Mouse (Mus musculus): ENCODE measurements around the gene Izumo4.
A peak's percentile ranks its signal among the peaks of the same experiment; 100 is the strongest.

Gene Izumo4

DNA sequence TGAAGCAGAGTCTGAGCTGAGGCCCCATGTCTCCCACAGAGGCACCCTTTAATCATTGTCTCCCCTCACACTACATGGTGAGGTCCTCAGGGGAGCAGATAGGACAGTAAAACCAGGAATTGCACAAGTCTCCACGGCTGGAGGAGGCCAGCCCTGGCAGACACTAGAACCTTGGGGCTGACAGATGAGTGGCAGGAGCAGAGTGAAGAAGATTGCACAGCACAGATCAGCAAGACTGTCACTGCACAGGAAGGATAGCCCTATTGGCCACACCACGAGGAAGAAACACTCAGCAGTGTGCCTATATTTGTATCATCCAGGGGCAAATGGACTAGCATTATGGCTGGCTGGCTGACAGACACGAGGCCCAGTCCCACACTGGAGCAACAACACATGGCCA lies 8.8 kb downstream of the Izumo4 start:
- peak in 1 of 2 experiments; percentile 69 for DNase-seq (ENCODE audit: inconsistent age in 2 of 2, low spot score in 1 of 2)

DNA sequence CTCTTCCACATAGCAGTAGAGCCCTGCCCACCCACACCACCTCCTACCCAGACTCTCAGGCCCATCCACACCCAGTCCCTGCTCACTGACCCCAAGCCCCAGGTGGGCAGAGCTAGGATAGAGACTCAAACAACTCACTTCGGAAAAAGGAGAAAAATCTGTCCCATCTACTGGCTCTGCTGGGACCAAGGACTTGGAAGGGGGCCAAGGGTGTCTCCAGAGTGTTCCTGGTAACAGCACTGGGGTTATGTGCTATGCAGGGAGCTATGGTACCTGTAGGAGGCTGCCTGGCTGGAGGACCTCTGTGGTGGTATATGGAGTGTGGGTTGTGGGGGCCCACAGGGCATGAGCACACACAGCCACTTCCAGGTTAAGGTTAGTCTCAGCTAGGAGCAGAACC lies 15.3 kb downstream of the Izumo4 start:
- peak; percentile 59 to 80 for DNase-seq (ENCODE audit: inconsistent age in 2 of 2, low spot score in 1 of 2)

- no peak for DNase-seq (ENCODE audit: inconsistent age in 2 of 2, low spot score in 1 of 2)
Observed at GRCm38 (mm10) chr10:80727369-80728127, 25.6 kb downstream of the Izumo4 start.

DNA sequence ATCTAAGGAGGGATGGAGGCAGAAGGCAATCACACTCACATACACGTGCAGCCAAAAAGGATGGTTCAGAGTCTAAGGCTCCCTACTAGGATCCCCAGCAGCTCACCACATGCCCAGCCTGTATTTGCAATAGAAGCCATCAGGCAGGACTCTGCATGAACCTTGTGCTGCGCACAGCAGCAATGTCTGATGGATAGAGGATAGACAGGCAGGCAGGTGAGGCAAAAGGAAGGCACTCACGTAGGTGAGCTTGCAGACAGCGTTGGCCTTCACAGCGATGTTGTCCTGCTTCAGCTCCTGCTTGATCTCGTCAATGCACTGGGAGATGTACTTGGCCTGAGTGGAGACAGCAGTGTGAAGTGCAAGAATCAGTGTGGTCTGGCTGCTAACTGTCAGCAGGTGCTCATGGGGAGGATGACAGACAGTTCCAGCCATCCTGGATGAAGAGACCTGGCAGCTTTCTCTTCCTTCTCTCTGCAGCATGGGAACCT lies 30.7 kb downstream of the Izumo4 start:
- DNase-seq (ENCODE audit: inconsistent age in 2 of 2, low spot score in 1 of 2), result no peak

- peak; percentile 63 to 82 for DNase-seq (ENCODE audit: inconsistent age in 2 of 2, low spot score in 1 of 2)
Observed at GRCm38 (mm10) chr10:80736731-80737130, 34.7 kb downstream of the Izumo4 start.

DNA sequence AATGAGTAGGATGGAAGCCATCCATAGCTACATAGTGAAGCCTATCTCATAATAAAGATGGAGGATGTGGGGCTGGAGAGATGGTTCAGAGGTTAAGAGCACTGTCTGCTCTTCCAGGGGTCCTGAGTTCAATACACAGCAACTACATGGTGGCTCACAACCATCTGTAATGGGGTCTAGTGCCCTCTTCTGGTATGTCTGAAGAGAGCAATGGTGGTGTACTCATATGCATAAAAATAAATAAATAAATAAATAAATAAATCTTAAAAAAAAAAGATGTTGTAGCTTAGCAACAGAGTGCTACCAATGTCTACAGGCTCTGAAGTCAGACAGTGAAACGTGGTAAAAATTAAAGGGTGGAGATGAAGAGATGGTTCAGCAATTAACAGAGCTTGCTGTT lies 36.7 kb downstream of the Izumo4 start:
- no peak for DNase-seq (ENCODE audit: inconsistent age in 2 of 2, low spot score in 1 of 2)

- peak; percentile 52 to 85 for DNase-seq (ENCODE audit: inconsistent age in 2 of 2, low spot score in 1 of 2)
Observed at GRCm38 (mm10) chr10:80741146-80741545, 39.2 kb downstream of the Izumo4 start.

DNA sequence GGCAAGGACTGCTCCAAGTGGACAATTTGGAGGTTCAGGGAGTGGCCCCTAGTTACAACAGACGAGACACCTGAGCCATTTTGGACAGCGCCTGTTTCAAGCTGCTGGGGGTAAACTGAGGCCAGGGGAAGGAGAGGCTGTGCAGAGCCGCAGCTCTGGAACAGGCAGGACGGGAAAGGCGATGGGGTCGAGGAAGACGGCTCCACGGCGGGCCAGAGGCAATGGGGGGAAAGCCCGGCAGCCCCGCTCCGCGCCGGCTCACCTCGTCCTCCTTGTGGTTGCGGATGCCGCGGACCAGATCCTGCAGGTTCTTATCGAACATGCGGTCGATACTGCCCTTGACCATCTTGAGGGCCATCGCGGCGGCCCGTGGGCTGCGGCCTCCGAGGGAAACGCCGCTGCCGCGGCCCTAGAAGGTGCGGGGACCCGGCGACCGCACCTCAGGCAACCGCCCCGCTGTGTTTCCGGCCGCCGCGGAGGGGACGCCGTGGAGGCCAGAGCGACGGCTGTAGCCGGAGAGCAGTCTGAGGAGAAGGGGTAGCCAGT lies 39.7 kb downstream of the Izumo4 start:
- no peak for DNase-seq (ENCODE audit: inconsistent age in 2 of 2, low spot score in 1 of 2)

GRCm38 (mm10) chr10:80742180-80742978 lies 40.4 kb downstream of the Izumo4 start, which contains the start of gene Ap3d1:
Gene Ap3d1 (minus strand): TSS chr10:80742264.
- DNase-seq (ENCODE audit: inconsistent age in 2 of 2, low spot score in 1 of 2), result peak; percentile 99 to 100

- peak; percentile 72 to 87 for DNase-seq (ENCODE audit: inconsistent age in 2 of 2, low spot score in 1 of 2)
Observed at GRCm38 (mm10) chr10:80744262-80744661, 42.3 kb downstream of the Izumo4 start.

DNA sequence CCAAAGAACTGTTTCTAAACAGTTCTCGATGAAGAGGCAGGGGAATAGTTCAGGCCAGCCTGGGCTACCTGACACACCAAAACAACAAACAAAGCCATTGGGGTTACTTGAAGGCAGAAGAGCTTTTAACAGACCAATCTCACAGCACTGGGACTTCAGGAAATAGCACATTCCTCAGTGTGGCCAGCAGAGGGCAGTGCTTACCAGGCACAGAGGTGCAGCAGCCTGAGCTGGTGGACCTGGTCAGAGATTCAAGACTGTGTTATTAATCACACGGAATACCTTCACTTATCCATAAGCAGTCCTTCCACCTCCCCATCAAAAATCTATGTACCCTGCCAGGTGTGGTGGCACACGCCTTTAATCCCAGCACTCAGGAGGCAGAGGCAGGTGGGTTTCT lies 45.4 kb downstream of the Izumo4 start:
- peak; percentile 80 to 92 for DNase-seq (ENCODE audit: inconsistent age in 2 of 2, low spot score in 1 of 2)

- peak; percentile 55 to 85 for DNase-seq (ENCODE audit: inconsistent age in 2 of 2, low spot score in 1 of 2)
Observed at GRCm38 (mm10) chr10:80748609-80749008, 46.6 kb downstream of the Izumo4 start.

DNA sequence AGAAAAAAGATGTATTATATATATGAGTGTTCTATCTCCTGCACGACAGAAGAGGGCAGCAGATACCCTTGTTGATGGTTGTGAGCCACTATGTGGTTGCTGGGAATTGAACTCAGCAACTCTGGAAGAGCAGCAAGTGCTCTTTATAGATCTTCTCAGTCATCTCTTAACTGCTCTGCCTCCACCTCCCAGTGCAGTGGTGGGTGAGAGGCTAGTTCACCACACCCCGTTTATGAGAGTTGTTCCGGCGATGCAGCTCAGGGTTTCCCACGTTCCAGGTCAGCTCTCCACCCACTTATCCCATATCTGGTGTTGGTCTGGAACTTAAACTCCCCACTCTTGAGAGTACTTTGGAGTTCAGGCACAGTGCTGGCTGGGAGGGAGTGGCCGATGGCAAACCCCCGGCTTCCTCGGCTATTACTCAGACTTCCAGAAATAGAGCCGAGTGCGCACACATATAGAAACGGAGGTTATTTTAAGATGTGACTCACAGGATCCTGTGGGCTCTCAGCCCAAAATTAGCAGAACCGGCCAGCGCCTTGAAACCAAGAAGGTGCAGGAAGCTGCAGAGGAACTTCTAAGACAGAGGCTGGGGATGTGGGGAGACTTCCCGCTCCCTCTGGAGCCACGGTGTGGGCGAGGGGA lies 49.3 kb downstream of the Izumo4 start:
- peak; percentile 82 to 92 for DNase-seq (ENCODE audit: inconsistent age in 2 of 2, low spot score in 1 of 2)

GRCm38 (mm10) chr10:80752079-80752625 lies 50.2 kb downstream of the Izumo4 start:
- DNase-seq (ENCODE audit: inconsistent age in 2 of 2, low spot score in 1 of 2), result peak; percentile 83 to 95

- peak; percentile 99 for DNase-seq (ENCODE audit: inconsistent age in 2 of 2, low spot score in 1 of 2)
Observed at GRCm38 (mm10) chr10:80754594-80755290, 52.8 kb downstream of the Izumo4 start, which contains the start of gene Dot1l. Gene Dot1l (plus strand): TSS chr10:80755206.

All from adrenal gland, adult (tissue).